Mouse (Mus musculus): ENCODE results near the gene Scaper. TPM values are rescaled to one million over a fixed set of nuclear protein-coding genes. Genes with fewer than 3 reads are reported as not detected.

Scaper gene
- polyA plus RNA-seq, 1 experiment from 2014 or later, result 9.0 TPM

DNA sequence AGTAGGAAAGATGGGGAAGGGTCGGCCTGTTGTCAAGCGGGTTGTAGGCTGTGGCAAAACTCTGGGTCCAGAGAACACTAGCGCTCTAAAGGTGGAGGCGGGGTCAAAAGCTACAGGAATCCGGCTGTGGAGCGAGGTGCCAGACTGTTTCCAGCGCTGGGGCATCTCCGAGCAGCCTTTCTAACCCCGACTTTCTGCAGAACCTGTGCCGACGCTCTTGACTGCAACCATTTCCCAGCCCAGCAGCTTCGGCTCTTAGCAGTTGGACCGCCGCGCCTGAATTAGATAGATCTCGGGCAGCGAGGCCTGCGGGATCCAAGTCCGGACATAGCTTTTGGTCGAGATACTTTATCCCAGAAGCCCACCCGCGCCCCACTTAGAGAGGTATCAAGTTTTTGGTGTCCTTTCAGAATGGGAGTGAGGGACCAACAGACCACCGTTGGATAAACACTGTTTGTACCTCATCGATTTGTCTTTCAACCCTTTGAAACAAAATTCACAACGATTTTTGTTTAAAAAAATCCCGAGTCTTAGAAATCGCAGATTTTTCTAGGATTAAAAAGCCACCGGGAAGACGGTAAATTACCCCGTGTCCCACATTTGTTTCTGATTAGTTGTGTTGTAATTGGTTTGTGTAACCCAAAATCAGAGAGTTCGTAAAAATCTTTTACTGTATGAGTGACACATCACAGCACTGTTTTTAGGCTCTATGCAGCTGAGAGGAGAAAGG, 398.1 kb downstream of the Scaper start:
- Histone ChIP-seq H3K9ac (ENCODE audit: low read length) (no peak overlapping the region), H3K27me3 (ENCODE audit: control insufficient read depth, insufficient read depth, low read length) (peaks cover 86% of the 10 kb centered on the region), H3K4me1 (ENCODE audit: control insufficient read depth in 2 of 2, insufficient read depth in 2 of 2, low read length in 2 of 2) (peaks cover 5 to 27% of the 10 kb centered on the region in 2 experiments; a peak in 3 of 4 replicates), H3K9me3 (ENCODE audit: control insufficient read depth, low read length) (no peaks in the 10 kb centered on the region), H3K4me3 (ENCODE audit: control insufficient read depth in 1 of 2, insufficient read depth in 1 of 2, low read depth in 1 of 2, low read length in 2 of 2) (peak overlapping the region in 1 of 2 experiments; percentile 48; a peak in 2 of 4 replicates), H3K27ac (replicated peaks in 1 of 2; ENCODE audit: control insufficient read depth in 1 of 2, insufficient read depth in 1 of 2, low read depth in 2 of 2, low read length in 2 of 2) (no peak overlapping the region), H3K4me2 (ENCODE audit: low read length) (peak overlapping the region; percentile 83), H3K36me3 (ENCODE audit: control insufficient read depth, insufficient read depth, low read length) (no peaks in the 10 kb centered on the region)
- no peak for ATAC-seq (ENCODE audit: insufficient number of reproducible peaks, insufficient read depth, low FRiP score, low read depth)
- WGBS, result 3% methylated on average over 31 of the region's 31 CpGs

DNA sequence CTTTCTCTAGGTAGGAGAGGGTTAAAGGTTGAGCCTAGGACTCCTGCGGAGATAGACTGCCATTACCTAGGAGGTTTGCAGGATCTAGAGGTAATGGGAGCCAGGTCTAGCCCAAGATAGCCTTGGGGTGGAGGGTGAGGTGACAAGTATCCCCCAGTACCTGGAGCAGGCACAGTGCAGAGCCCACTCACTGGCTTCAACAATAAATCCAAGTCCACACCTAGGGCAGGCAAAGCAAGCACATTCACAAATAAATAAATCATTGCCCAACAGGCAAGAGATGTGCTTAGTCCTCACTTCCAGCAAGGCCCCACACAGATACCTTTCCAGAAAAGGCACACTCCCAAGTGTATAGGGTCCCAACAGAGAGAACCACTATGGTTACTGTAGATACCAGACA, 398.9 kb downstream of the Scaper start:
- no peaks in the 10 kb centered on the region for H3K36me3 ChIP-seq (ENCODE audit: control insufficient read depth, insufficient read depth, low read length)
- H3K27ac ChIP-seq (replicated peaks in 1 of 2; ENCODE audit: control insufficient read depth in 1 of 2, insufficient read depth in 1 of 2, low read depth in 2 of 2, low read length in 2 of 2), result no peak overlapping the region
- peaks cover 5 to 21% of the 10 kb centered on the region in 2 experiments; a peak in 3 of 4 replicates for H3K4me1 ChIP-seq (ENCODE audit: control insufficient read depth in 2 of 2, insufficient read depth in 2 of 2, low read length in 2 of 2)
- H3K9ac ChIP-seq (ENCODE audit: low read length), result no peak overlapping the region
- H3K4me3 ChIP-seq (ENCODE audit: control insufficient read depth in 1 of 2, insufficient read depth in 1 of 2, low read depth in 1 of 2, low read length in 2 of 2), result no peak overlapping the region
- peaks cover 78% of the 10 kb centered on the region for H3K27me3 ChIP-seq (ENCODE audit: control insufficient read depth, insufficient read depth, low read length)
- no peaks in the 10 kb centered on the region for H3K9me3 ChIP-seq (ENCODE audit: control insufficient read depth, low read length)
- WGBS, result 9% methylated on average over 1 of the region's 1 CpGs
- H3K4me2 ChIP-seq (ENCODE audit: low read length), result no peak overlapping the region
- no peak for ATAC-seq (ENCODE audit: insufficient number of reproducible peaks, insufficient read depth, low FRiP score, low read depth)

DNA sequence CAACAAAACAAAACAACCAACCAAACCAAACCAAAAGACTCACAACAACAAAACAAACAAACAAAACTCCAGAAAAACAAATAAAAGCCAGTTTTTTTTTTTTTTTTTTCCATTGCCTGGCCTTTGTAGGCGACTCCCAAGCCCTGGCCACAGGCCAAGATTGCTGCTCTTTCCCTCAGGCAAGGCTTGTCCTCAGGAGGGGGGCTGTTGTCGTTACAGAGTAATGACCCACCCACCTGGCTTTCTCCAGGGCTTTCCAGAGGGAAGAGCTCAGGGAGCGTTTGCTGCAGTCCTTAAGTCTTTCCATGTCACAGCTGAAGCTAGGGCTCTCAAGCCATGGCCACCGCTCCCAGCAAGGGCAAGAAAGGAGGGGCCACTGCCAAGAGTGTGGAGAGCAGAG, 399.5 kb downstream of the Scaper start, which contains the start of gene Isl2:
Gene Isl2, plus strand, starts transcription at position 296 of the 400 bp plus-strand sequence.
- peak within 1 kb of the TSS in 1 of 2 experiments; percentile 9; a peak in 1 of 4 replicates for H3K4me3 ChIP-seq (ENCODE audit: control insufficient read depth in 1 of 2, insufficient read depth in 1 of 2, low read depth in 1 of 2, low read length in 2 of 2)
- no peak within 1 kb of the TSS for H3K27ac ChIP-seq (replicated peaks in 1 of 2; ENCODE audit: control insufficient read depth in 1 of 2, insufficient read depth in 1 of 2, low read depth in 2 of 2, low read length in 2 of 2)
- H3K9ac ChIP-seq (ENCODE audit: low read length), result no peak within 1 kb of the TSS
- no peaks in the 10 kb centered on the region for H3K36me3 ChIP-seq (ENCODE audit: control insufficient read depth, insufficient read depth, low read length)
- ATAC-seq (ENCODE audit: insufficient number of reproducible peaks, insufficient read depth, low FRiP score, low read depth), result no peak
- H3K9me3 ChIP-seq (ENCODE audit: control insufficient read depth, low read length), result no peaks in the 10 kb centered on the region
- 4% methylated on average over 4 of the region's 4 CpGs for WGBS
- H3K4me2 ChIP-seq (ENCODE audit: low read length), result no peak within 1 kb of the TSS
- H3K4me1 ChIP-seq (ENCODE audit: control insufficient read depth in 2 of 2, insufficient read depth in 2 of 2, low read length in 2 of 2), result peaks cover 5 to 16% of the 10 kb centered on the region in 2 experiments; a peak in 3 of 4 replicates
- peaks cover 72% of the 10 kb centered on the region for H3K27me3 ChIP-seq (ENCODE audit: control insufficient read depth, insufficient read depth, low read length)

DNA sequence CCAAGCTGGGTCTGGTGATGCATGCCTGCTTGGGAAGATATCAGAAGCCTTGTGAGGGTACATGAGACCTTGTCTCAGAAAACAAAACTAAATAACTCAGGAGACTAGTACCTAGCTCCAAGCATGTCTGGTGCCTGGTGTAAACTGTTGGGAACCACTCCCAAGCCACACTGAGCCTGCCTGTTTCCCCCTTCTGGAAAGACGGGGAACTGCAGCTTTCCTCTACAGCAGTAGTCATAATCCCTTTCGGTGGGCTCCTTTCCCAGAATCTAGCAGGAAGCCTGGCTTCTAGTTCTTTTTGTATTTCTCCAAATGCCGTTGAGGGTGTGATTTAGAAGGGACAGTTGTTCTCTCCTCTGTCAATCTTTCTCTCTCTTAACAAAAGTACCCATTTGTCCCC, 402.0 kb downstream of the Scaper start:
- no peak for ATAC-seq (ENCODE audit: insufficient number of reproducible peaks, insufficient read depth, low FRiP score, low read depth)
- 20% methylated on average over 3 of the region's 3 CpGs for WGBS

DNA sequence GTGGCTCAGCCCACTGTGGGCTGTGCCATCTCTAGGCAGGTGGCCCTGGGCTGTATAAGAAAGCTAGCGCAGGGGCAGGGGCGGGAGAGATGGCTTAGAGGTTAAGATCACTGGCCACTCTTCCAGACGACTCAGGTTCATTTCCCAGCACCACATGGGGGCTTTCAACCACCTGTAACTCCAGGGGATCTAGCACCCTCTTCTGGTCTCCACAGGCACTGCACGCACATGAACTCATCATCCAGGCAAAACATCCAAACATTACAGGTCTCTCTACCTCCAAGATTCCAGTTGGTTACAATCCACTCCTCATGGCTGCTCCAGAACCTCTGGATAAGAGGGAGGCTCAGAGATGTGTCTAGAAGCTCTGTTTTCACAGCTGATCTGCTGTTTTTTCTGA, 412.2 kb downstream of the Scaper start:
- no peaks in the 10 kb centered on the region for H3K4me1 ChIP-seq (ENCODE audit: control insufficient read depth in 2 of 2, insufficient read depth in 2 of 2, low read length in 2 of 2)
- no peak overlapping the region for H3K27ac ChIP-seq (replicated peaks in 1 of 2; ENCODE audit: control insufficient read depth in 1 of 2, insufficient read depth in 1 of 2, low read depth in 2 of 2, low read length in 2 of 2)
- no peak for ATAC-seq (ENCODE audit: insufficient number of reproducible peaks, insufficient read depth, low FRiP score, low read depth)
- no peak overlapping the region for H3K4me2 ChIP-seq (ENCODE audit: low read length)
- no peak overlapping the region for H3K4me3 ChIP-seq (ENCODE audit: control insufficient read depth in 1 of 2, insufficient read depth in 1 of 2, low read depth in 1 of 2, low read length in 2 of 2)
- no peaks in the 10 kb centered on the region for H3K9me3 ChIP-seq (ENCODE audit: control insufficient read depth, low read length)
- peaks cover 3% of the 10 kb centered on the region; the same call in 1 of the 2 replicates for H3K27me3 ChIP-seq (ENCODE audit: control insufficient read depth, insufficient read depth, low read length)
- 44% methylated on average over 4 of the region's 4 CpGs for WGBS
- no peaks in the 10 kb centered on the region for H3K36me3 ChIP-seq (ENCODE audit: control insufficient read depth, insufficient read depth, low read length)
- no peak overlapping the region for H3K9ac ChIP-seq (ENCODE audit: low read length)

More for the DNA sequence above, 402.0 kb downstream of the Scaper start:
- Histone ChIP-seq H3K27me3 (ENCODE audit: control insufficient read depth, insufficient read depth, low read length) (peaks cover 49% of the 10 kb centered on the region), H3K36me3 (ENCODE audit: control insufficient read depth, insufficient read depth, low read length) (no peaks in the 10 kb centered on the region), H3K4me1 (ENCODE audit: control insufficient read depth in 2 of 2, insufficient read depth in 2 of 2, low read length in 2 of 2) (peaks cover 0 to under 1% of the 10 kb centered on the region in 2 experiments; a peak in 2 of 4 replicates), H3K9me3 (ENCODE audit: control insufficient read depth, low read length) (no peaks in the 10 kb centered on the region), H3K9ac (ENCODE audit: low read length) (no peak overlapping the region), H3K4me3 (ENCODE audit: control insufficient read depth in 1 of 2, insufficient read depth in 1 of 2, low read depth in 1 of 2, low read length in 2 of 2) (no peak overlapping the region), H3K4me2 (ENCODE audit: low read length) (no peak overlapping the region), H3K27ac (replicated peaks in 1 of 2; ENCODE audit: control insufficient read depth in 1 of 2, insufficient read depth in 1 of 2, low read depth in 2 of 2, low read length in 2 of 2) (no peak overlapping the region)

DNA sequence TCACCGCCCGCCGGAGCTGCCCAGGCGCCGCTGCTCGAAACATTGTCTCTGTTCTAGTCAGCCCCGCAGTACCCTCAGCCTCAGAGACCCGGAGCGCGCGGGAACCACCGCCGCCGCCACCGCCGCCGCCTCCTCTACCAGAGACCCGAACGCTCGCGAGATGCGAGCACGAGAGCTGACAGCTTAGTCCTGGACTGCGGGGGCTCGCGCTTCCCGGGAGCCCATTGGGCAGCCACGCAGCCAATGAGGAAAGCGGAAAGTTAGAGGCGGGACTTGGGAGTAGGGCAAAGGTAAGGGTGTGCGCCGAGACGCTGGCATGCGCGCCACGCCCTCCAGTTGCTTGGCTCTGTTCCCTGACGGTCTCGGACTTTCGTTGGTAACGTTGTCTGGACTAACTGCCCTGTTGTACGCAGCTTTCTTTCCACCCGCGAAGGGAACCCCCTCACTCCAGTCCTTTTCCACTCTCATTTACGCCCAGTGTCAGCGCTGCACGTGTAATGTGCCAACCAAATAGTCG, 425.8 kb downstream of the Scaper start, which contains the start of gene Etfa:
Gene Etfa, minus strand, starts transcription at position 217 of the 517 bp plus-strand sequence.
- WGBS, result under 1% methylated on average over 44 of the region's 47 CpGs
- H3K9ac ChIP-seq (ENCODE audit: low read length), result peak within 1 kb of the TSS; percentile 97
- H3K9me3 ChIP-seq (ENCODE audit: control insufficient read depth, low read length), result no peaks in the 10 kb centered on the region
- peak within 1 kb of the TSS; percentile 78 to 95 for H3K27ac ChIP-seq (replicated peaks in 1 of 2; ENCODE audit: control insufficient read depth in 1 of 2, insufficient read depth in 1 of 2, low read depth in 2 of 2, low read length in 2 of 2)
- H3K36me3 ChIP-seq (ENCODE audit: control insufficient read depth, insufficient read depth, low read length), result 0 out of 2 replicates have a peak, but pooled peaks cover 5% of the 10 kb centered on the region
- H3K27me3 ChIP-seq (ENCODE audit: control insufficient read depth, insufficient read depth, low read length), result peaks cover 10% of the 10 kb centered on the region; the same call in 1 of the 2 replicates
- peak within 1 kb of the TSS; percentile 80 to 95 for H3K4me3 ChIP-seq (ENCODE audit: control insufficient read depth in 1 of 2, insufficient read depth in 1 of 2, low read depth in 1 of 2, low read length in 2 of 2)
- H3K4me1 ChIP-seq (ENCODE audit: control insufficient read depth in 2 of 2, insufficient read depth in 2 of 2, low read length in 2 of 2), result peaks cover 0 to 16% of the 10 kb centered on the region in 2 experiments; a peak in 1 of 4 replicates
- H3K4me2 ChIP-seq (ENCODE audit: low read length), result peak within 1 kb of the TSS; percentile 82
- ATAC-seq (ENCODE audit: insufficient number of reproducible peaks, insufficient read depth, low FRiP score, low read depth), result peak; percentile 98

DNA sequence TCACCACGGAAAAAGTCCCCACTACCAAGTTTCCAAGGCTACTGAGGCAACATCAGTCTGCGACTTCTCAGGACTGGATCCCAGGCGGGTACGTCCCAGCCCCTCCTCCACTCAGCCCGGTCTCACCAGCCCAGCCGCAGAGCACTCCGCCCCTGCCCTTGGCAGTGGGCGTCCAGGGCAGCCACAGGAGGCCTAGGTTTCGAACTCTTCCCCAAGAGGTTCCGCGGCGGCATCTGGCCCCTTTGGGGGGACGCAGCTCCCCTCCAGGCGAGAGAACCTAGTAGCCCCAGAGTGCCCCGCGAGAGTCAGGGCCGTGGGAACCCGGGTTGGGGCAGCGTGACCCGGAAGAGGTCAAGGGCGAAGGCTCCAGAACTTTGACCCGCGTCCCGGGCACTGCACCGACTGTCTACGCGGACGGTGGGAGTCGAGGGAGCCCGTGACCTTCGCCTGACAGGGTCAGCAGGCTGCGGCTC, 426.4 kb downstream of the Scaper start:
- no peaks in the 10 kb centered on the region for H3K9me3 ChIP-seq (ENCODE audit: control insufficient read depth, low read length)
- peak overlapping the region; percentile 97 for H3K9ac ChIP-seq (ENCODE audit: low read length)
- under 1% methylated on average over 30 of the region's 32 CpGs for WGBS
- peaks cover 0 to 16% of the 10 kb centered on the region in 2 experiments; a peak in 1 of 4 replicates for H3K4me1 ChIP-seq (ENCODE audit: control insufficient read depth in 2 of 2, insufficient read depth in 2 of 2, low read length in 2 of 2)
- peak; percentile 70 for ATAC-seq (ENCODE audit: insufficient number of reproducible peaks, insufficient read depth, low FRiP score, low read depth)
- H3K4me2 ChIP-seq (ENCODE audit: low read length), result peak overlapping the region; percentile 82
- peak overlapping the region; percentile 80 to 95 for H3K4me3 ChIP-seq (ENCODE audit: control insufficient read depth in 1 of 2, insufficient read depth in 1 of 2, low read depth in 1 of 2, low read length in 2 of 2)
- H3K36me3 ChIP-seq (ENCODE audit: control insufficient read depth, insufficient read depth, low read length), result 0 out of 2 replicates have a peak, but pooled peaks cover 5% of the 10 kb centered on the region
- peaks cover 10% of the 10 kb centered on the region; the same call in 1 of the 2 replicates for H3K27me3 ChIP-seq (ENCODE audit: control insufficient read depth, insufficient read depth, low read length)
- H3K27ac ChIP-seq (replicated peaks in 1 of 2; ENCODE audit: control insufficient read depth in 1 of 2, insufficient read depth in 1 of 2, low read depth in 2 of 2, low read length in 2 of 2), result peak overlapping the region; percentile 78 to 95
